Mouse (Mus musculus) liver, embryonic 13.5 days (tissue): ENCODE data around the gene Prrg4. TPM values are rescaled to one million over a fixed set of nuclear protein-coding genes. Genes with fewer than 3 reads are reported as not detected.

Source experiments
- ATAC-seq: fragments of 200-750 bp; cut with Nextera tagmentation; 2 replicates; pipeline ENCODE4 v1.8.0; 2017; ENCODE audit warnings: low read depth, mild to moderate bottlenecking, moderate number of reproducible peaks, moderate library complexity
- DNase-seq: peaks from one replicate; pipeline ENCODE4 v3.0.0; 2022
- H3K27ac ChIP-seq: fragments of 300-500 bp; sonication (generic); 2 replicates; pipeline ENCODE4 v1.5.1; 2015; ENCODE audit warnings: moderate library complexity, mild to moderate bottlenecking, inconsistent platforms
- H3K27me3 ChIP-seq: fragments of 300-500 bp; sonication (generic); 2 replicates; pipeline ENCODE4 v1.6.1; 2015; ENCODE audit warnings: mild to moderate bottlenecking, inconsistent platforms
- H3K36me3 ChIP-seq: fragments of 300-500 bp; sonication (generic); 2 replicates; pipeline ENCODE4 v1.6.1; 2015; ENCODE audit warnings: mild to moderate bottlenecking, inconsistent platforms
- H3K4me1 ChIP-seq: fragments of 300-500 bp; sonication (generic); replicated peaks from 2 replicates; pipeline ENCODE4 v1.6.1; 2015; ENCODE audit warnings: inconsistent platforms
- H3K4me2 ChIP-seq: fragments of 300-500 bp; sonication (generic); 2 replicates; pipeline ENCODE4 v1.6.1; 2015; ENCODE audit warnings: inconsistent platforms, mild to moderate bottlenecking, moderate library complexity
- H3K4me3 ChIP-seq: fragments of 300-500 bp; sonication (generic); replicated peaks from 2 replicates; pipeline ENCODE4 v1.5.1; 2015; ENCODE audit warnings: mild to moderate bottlenecking, inconsistent platforms
- H3K9ac ChIP-seq: fragments of 300-500 bp; sonication (generic); 2 replicates; pipeline ENCODE4 v1.6.1; 2015; ENCODE audit warnings: mild to moderate bottlenecking, inconsistent platforms
- H3K9me3 ChIP-seq: fragments of 300-500 bp; sonication (generic); replicated peaks from 2 replicates; pipeline ENCODE4 v1.6.1; 2016; ENCODE audit warnings: inconsistent platforms
- WGBS: fragments of 180-500 bp; shearing (Covaris S2); methylation state at CpG from one replicate; pipeline ENCODE4 v1.1.7; 2015; ENCODE audit not compliant: insufficient replicate concordance; 5-methylcytosine and 5-hydroxymethylcytosine counted together
- polyA plus RNA-seq: library from polyadenylated mRNA; unstranded; fragments of >200 nt; fragmentation: Nextera tagmentation; extraction: Ambion mirVana; gene quantifications from 2 replicates; pipeline ENCODE4 v1.2.1, GENCODE M21; 2015

Gene Prrg4
- polyA plus RNA-seq, 1 experiment from 2014 or later, result 0.25 TPM

DNA sequence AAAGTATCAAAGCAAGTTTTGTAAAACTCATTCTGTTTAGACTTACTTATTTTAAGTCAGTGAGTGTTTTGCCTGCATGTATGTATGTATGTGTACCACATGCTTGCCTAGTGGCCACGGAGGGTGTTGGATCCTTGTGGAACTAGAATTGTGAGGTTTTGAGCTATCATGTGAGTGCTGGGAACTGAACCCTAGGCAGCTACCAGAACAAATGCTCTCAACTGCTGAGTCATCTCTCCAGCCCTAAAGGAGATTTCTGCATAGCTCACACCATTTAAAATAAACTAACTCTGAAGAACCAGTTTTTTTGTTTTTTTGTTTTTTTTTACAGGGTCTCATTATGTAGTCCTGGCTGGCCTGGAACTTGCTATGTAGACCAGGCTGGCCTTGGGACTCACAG, 6.5 kb upstream of the Prrg4 start:
- H3K27me3 ChIP-seq, result peaks cover 10% of the 10 kb centered on the region
- no peak overlapping the region for H3K9ac ChIP-seq
- H3K4me1 ChIP-seq, result no peaks in the 10 kb centered on the region
- no peaks in the 10 kb centered on the region for H3K36me3 ChIP-seq
- 44% methylated on average over 1 of the region's 1 CpGs for WGBS
- no peak for DNase-seq
- no peak overlapping the region for H3K4me3 ChIP-seq
- no peak for ATAC-seq
- H3K27ac ChIP-seq, result no peak overlapping the region
- H3K4me2 ChIP-seq, result no peak overlapping the region
- H3K9me3 ChIP-seq, result no peaks in the 10 kb centered on the region

DNA sequence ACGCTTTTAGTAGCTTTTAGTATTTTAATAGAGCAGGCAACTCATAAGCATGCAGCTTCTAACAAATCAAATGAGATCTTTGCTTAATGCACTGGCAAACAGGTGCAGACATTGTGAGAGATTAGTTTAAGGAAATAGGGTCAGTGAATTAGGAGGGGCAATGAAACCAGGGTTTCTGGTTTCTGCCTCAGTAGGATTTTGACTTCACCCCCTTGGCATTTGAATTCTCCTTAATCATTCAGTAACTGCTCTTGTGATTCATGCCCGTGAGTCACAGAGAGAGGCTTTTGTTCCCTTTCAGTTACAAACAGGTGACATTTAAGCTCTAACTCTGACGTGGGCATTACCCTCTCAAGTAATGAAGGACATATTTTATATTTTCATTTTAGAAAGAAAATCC, 6.1 kb upstream of the Prrg4 start:
- Histone ChIP-seq H3K4me2 (no peak overlapping the region), H3K9ac (no peak overlapping the region), H3K4me3 (no peak overlapping the region), H3K27ac (no peak overlapping the region), H3K4me1 (no peaks in the 10 kb centered on the region), H3K27me3 (peaks cover 15% of the 10 kb centered on the region), H3K9me3 (no peaks in the 10 kb centered on the region), H3K36me3 (no peaks in the 10 kb centered on the region)
- no peak for ATAC-seq
- 44% methylated on average over 3 of the region's 3 CpGs for WGBS
- DNase-seq, result no peak

DNA sequence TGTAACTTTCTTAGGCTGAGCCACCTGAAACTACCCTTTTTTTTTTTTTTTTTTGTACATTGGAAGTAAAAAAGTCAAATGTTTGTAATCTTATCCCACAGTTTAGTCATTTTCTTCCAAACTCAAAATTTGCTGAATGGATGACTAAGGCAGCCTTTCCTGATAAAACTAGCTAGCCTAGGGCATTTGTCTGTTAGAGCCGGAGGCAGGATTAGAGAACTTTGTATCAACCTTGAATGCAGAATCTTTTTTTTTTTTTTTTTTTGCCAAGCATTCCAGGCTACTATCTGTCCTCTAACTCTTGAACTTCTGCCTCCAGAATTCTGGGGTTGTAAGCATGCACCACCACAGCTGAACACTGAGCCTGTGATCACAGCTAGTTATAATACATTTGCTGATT, 5.2 kb upstream of the Prrg4 start:
- WGBS, result 63% methylated on average over 1 of the region's 1 CpGs
- Histone ChIP-seq H3K4me1 (no peaks in the 10 kb centered on the region), H3K9me3 (no peaks in the 10 kb centered on the region), H3K4me3 (no peak overlapping the region), H3K27ac (no peak overlapping the region), H3K9ac (no peak overlapping the region), H3K4me2 (no peak overlapping the region), H3K27me3 (peaks cover 21% of the 10 kb centered on the region), H3K36me3 (no peaks in the 10 kb centered on the region)
- ATAC-seq (no peak), DNase-seq (no peak)

DNA sequence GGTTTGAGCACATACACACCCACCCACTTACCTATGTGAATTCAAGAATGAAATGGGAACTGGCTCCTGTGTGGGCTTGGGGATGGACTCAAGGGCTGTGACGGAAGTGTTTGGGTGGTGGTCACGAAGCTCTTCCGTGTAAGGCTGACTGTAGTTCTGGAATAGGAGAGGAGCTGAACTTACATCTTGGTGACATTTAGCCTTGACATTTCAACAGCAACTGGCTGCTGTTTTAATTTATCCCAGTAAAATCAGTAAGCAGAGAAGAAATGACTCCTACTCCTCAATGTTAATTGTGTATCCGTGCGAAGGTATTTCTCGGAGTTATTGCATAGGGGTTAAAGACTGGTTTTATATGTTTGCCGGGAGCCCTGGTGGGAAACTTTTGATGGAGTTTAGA, 2.9 kb upstream of the Prrg4 start:
- peaks cover 40% of the 10 kb centered on the region for H3K27me3 ChIP-seq
- H3K9me3 ChIP-seq, result no peaks in the 10 kb centered on the region
- ATAC-seq, result no peak
- WGBS, result 71% methylated on average over 7 of the region's 7 CpGs
- H3K36me3 ChIP-seq, result no peaks in the 10 kb centered on the region
- DNase-seq, result no peak
- H3K4me3 ChIP-seq, result no peak overlapping the region
- H3K4me2 ChIP-seq, result no peak overlapping the region
- no peak overlapping the region for H3K27ac ChIP-seq
- no peak overlapping the region for H3K9ac ChIP-seq
- H3K4me1 ChIP-seq, result peaks cover 12% of the 10 kb centered on the region

DNA sequence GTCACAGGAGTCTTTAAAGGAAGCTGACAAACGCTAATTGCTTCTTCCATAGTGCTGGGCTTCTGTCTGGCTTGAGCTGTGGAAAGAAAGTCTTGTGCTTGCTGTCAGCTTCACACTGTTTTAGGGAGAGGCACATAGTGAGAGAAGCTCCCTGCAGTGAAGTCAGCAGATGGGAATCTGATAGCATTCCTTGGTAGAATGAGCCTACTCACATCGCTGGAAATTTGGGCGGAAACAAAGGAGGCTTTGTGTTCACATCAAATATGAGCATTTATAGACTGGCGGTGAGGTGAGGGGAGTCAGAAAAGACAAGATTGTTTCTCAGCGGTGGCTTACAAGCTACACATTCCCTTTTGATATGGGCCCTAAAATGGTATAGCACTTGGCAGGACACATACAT, 2.0 kb upstream of the Prrg4 start:
- WGBS, result 43% methylated on average over 5 of the region's 5 CpGs
- no peaks in the 10 kb centered on the region for H3K36me3 ChIP-seq
- no peak overlapping the region for H3K4me2 ChIP-seq
- no peak overlapping the region for H3K9ac ChIP-seq
- ATAC-seq (no peak), DNase-seq (no peak)
- H3K27me3 ChIP-seq, result peaks cover 40% of the 10 kb centered on the region
- no peak overlapping the region for H3K27ac ChIP-seq
- no peaks in the 10 kb centered on the region for H3K9me3 ChIP-seq
- no peak overlapping the region for H3K4me3 ChIP-seq
- peaks cover 12% of the 10 kb centered on the region for H3K4me1 ChIP-seq

DNA sequence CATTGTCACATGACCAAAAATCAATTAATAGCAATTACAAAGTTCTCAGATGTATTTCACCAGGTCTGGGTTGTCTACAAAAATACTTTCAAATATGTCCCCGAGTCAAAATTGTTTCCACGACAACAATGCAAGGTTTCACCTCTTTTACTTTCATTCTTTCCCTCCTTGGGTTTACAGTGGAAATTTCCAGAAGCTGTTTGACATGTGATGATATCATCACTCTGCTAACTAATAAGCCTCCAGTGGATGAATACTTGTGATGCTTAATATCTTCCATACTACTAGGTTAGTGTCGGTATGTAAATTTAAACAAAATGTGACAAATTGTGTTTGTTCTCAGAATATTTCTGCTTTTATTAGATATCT, 299 bp upstream of the Prrg4 start:
- peaks cover 40% of the 10 kb centered on the region for H3K27me3 ChIP-seq
- H3K27ac ChIP-seq, result no peak overlapping the region
- peaks cover 12% of the 10 kb centered on the region for H3K4me1 ChIP-seq
- DNase-seq (no peak), ATAC-seq (no peak)
- peak overlapping the region; percentile 79 for H3K4me2 ChIP-seq
- WGBS, result 52% methylated on average over 3 of the region's 3 CpGs
- peak overlapping the region; percentile 55 for H3K4me3 ChIP-seq
- H3K36me3 ChIP-seq, result no peaks in the 10 kb centered on the region
- H3K9ac ChIP-seq, result no peak overlapping the region
- H3K9me3 ChIP-seq, result no peaks in the 10 kb centered on the region

DNA sequence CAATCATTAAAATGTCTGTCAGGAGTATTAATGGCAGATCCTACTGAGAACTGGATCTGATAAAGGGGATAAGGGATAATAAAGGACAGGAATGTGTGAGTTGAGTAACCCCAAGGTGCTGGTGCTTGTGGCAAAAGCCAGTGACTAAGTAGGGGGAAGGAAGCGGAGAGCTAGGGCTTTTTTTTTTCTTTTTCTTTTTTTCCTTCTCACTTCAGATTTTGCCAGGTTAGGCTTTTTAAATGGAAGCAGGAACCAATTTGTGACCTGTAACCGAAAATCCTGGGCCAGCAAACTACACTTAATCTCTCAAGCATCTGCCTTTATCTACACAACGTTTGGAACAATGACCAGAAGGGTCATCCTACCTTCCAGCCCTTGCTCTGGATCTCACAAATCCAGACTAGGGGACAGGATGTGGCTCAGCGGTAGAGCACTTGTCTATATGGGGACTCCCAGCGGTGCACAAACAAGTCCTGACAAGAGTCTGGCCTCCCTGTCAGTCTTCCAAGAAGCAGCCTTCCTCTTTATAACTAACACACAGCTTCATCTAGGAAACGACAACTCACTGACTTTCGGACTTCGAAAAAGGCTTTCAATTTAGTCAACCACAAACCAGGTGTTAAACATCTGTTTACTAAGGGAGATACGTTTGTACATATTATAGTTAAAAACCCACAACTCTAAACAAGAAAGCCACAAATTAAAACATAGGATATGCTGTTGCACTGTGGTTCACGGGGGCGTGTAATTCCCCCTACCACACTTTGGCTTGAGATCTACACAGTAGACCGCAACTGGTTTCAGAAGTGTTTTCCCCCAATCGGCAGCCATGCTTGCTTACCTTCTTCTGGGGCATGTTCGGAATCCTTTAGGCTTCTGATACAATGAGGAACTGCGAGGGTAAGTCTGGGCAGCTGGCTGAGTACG, 1.2 kb downstream of the Prrg4 start:
- peak overlapping the region; percentile 55 for H3K4me3 ChIP-seq
- no peaks in the 10 kb centered on the region for H3K9me3 ChIP-seq
- 10% methylated on average over 16 of the region's 16 CpGs for WGBS
- ATAC-seq (no peak), DNase-seq (no peak)
- no peak overlapping the region for H3K27ac ChIP-seq
- H3K27me3 ChIP-seq, result peaks cover 40% of the 10 kb centered on the region
- no peak overlapping the region; the same call in 1 of the 2 replicates for H3K9ac ChIP-seq
- H3K4me1 ChIP-seq, result peaks cover 12% of the 10 kb centered on the region
- peak overlapping the region; percentile 79 for H3K4me2 ChIP-seq
- H3K36me3 ChIP-seq, result no peaks in the 10 kb centered on the region

DNA sequence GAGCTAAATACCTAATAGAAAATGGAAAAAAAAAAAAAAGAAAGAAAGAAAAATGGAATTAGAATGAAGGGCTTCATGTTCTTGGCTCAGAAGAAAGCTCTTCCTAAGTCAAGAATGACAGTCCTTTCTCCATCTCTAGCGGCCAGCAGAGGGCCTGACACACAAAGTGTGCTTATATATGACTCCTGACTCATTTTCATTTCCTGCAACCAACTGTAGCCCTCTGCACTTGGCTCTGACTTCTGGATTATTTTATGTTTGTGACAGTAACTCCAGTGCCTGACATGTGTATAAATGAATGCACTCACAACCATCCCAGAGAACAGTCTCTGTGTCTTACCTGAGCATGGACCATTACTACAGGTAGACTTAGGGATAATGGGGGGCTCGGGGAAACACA, 2.0 kb downstream of the Prrg4 start:
- no peak for DNase-seq
- no peak for ATAC-seq
- WGBS, result 34% methylated on average over 2 of the region's 2 CpGs

DNA sequence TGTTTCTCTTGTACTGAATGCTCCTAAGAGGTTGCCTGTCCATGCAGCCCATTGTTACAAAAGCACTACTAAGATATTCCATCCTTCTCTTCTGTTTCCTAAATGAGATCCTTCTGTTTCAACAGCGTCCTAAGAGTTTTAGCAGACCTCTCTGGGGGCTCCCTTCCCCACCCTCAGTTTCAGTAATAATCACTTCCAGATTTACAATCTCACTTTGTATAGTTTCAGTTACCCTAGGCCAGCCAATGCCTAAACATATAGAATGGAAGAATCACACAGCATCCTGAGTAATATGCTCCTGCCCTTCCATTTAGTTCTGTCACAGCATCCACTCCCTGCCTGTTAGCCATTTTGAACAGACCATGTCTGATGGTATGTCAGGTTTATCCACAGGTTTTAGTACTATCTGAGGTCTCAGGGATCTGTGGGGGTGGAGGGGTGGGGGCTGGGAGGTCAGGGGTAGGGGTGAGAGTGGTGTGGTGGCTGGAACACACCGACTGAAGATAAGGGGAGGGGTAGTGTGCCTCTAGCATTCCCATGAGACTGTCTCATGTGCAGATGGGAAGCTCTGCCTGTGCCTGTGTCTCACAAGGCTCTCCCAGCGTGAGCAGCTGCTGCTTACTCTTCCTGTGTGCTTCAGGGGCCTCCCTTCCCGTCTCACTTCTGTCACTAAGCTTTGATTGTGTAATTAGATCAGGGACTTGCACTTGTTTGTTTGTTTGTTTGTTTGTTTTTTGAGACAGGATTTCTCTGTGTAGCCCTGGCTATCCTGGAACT, 2.9 kb downstream of the Prrg4 start:
- H3K27ac ChIP-seq, result no peak overlapping the region
- H3K36me3 ChIP-seq, result no peaks in the 10 kb centered on the region
- H3K4me3 ChIP-seq, result no peak overlapping the region
- H3K27me3 ChIP-seq, result peaks cover 36% of the 10 kb centered on the region
- ATAC-seq (no peak), DNase-seq (no peak)
- H3K9me3 ChIP-seq, result no peaks in the 10 kb centered on the region
- WGBS, result 30% methylated on average over 4 of the region's 4 CpGs
- H3K4me2 ChIP-seq, result no peak overlapping the region
- H3K4me1 ChIP-seq, result peaks cover 12% of the 10 kb centered on the region
- no peak overlapping the region for H3K9ac ChIP-seq

More for the DNA sequence above, 2.0 kb downstream of the Prrg4 start:
- Histone ChIP-seq H3K4me2 (no peak overlapping the region), H3K4me3 (no peak overlapping the region), H3K36me3 (no peaks in the 10 kb centered on the region), H3K4me1 (peaks cover 12% of the 10 kb centered on the region), H3K9ac (no peak overlapping the region), H3K27me3 (peaks cover 40% of the 10 kb centered on the region), H3K27ac (no peak overlapping the region), H3K9me3 (no peaks in the 10 kb centered on the region)

DNA sequence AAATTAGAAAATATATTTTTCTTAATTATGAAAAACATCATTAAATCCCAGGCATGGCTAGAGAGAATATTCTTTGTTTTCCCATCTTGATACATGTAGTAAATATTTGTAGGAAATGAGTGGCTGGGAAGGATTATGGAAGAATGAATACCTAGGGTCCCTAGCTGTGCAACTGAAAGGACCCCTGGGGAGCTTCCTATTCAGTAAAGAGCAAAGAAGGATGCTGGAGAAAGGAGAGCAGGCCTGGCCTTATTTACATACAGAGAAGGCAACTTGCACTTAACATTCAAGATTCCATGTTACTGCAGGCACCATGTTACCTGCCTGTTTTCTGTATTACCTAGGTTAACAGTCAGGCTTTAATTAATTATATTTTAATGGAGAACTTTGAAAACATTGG, 7.1 kb downstream of the Prrg4 start:
- no peak overlapping the region for H3K27ac ChIP-seq
- H3K27me3 ChIP-seq, result no peaks in the 10 kb centered on the region
- H3K4me3 ChIP-seq, result no peak overlapping the region
- no peak for DNase-seq
- no peak overlapping the region for H3K4me2 ChIP-seq
- H3K36me3 ChIP-seq, result no peaks in the 10 kb centered on the region
- H3K4me1 ChIP-seq, result no peaks in the 10 kb centered on the region
- no peak overlapping the region for H3K9ac ChIP-seq
- no peaks in the 10 kb centered on the region for H3K9me3 ChIP-seq
- ATAC-seq, result no peak

DNA sequence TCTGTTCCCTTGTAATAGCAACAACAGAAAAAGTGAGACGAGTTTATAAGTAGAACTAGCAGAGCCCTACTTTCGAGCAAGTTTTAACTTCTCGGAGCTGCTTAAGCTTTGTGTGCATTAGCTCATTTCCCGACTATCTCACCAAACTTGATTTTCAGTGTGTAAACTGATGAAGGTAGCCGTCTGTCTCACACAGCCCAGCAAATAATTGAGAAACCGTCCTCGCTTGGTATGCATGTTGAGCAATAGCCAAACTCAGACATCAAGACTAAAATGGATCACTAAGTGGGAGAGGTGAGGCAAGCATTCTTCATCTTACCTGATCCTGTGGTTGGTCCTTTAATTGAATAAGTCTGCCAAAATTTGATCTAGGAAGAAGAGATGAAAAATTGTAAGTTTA, 7.9 kb downstream of the Prrg4 start:
- Histone ChIP-seq H3K27ac (no peak overlapping the region), H3K36me3 (no peaks in the 10 kb centered on the region), H3K9me3 (no peaks in the 10 kb centered on the region), H3K9ac (no peak overlapping the region), H3K4me2 (no peak overlapping the region), H3K27me3 (no peaks in the 10 kb centered on the region), H3K4me1 (no peaks in the 10 kb centered on the region), H3K4me3 (no peak overlapping the region)
- no peak for DNase-seq
- WGBS, result 60% methylated on average over 7 of the region's 7 CpGs
- ATAC-seq, result no peak

DNA sequence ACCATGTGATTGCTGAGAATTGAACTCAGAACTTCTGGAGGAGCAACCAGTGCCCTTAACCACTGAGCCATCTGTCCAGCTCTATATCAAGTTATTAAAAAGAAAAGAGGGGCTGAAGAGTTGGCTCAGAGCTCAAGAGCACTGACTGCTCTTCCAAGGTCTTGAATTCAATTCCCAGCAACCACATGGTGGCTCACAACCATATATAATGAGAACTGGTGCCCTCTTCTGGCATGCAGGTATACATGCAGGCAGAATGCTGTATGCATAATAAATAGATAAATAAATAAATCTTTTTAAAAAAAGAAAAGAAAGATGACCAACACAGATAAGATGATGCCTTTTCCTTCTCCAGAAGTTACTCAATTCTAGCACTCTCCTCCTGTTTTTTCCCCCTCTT, 8.7 kb downstream of the Prrg4 start:
- ATAC-seq, result no peak
- Histone ChIP-seq H3K27me3 (no peaks in the 10 kb centered on the region), H3K36me3 (no peaks in the 10 kb centered on the region), H3K4me1 (no peaks in the 10 kb centered on the region), H3K9ac (no peak overlapping the region), H3K4me2 (no peak overlapping the region), H3K9me3 (no peaks in the 10 kb centered on the region), H3K4me3 (no peak overlapping the region), H3K27ac (no peak overlapping the region)
- DNase-seq, result no peak
